Mouse (Mus musculus) c-Kit-positive CD71-negative TER-119-negative erythroid progenitor cells, embryonic 14.5 days (primary cell): ENCODE results near the gene Mrrf.
"Not testable (repeated sequence)": the region's sequence is repeated elsewhere in the genome, so short reads cannot be mapped to it uniquely, and the experiment has no call there.

ENCODE experiments used
- DNase-seq: peaks from one replicate; pipeline ENCODE4 v3.0.0-alpha.2; 2013; ENCODE audit warnings: low read depth

The Mrrf gene

GRCm38 (mm10) chr2:36129051-36129450 is 7.1 kb upstream of the Mrrf start:
- DNase-seq, result no peak

GRCm38 (mm10) chr2:36135887-36136286 is 302 bp upstream of the Mrrf start:
- DNase-seq, result no peak

GRCm38 (mm10) chr2:36139096-36139495 is 2.9 kb downstream of the Mrrf start:
- DNase-seq, result no peak

- DNase-seq, result no peak
Measured at GRCm38 (mm10) chr2:36148876-36149365, 12.7 kb downstream of the Mrrf start.

- DNase-seq, result not testable (repeated sequence)
Measured at GRCm38 (mm10) chr2:36152401-36152800, 16.2 kb downstream of the Mrrf start.

- DNase-seq, result no peak
Measured at GRCm38 (mm10) chr2:36157461-36157860, 21.3 kb downstream of the Mrrf start.

GRCm38 (mm10) chr2:36159336-36159735 is 23.1 kb downstream of the Mrrf start:
- DNase-seq, result no peak

- no peak for DNase-seq
Measured at GRCm38 (mm10) chr2:36167990-36168618, 31.9 kb downstream of the Mrrf start.

- no peak for DNase-seq
Measured at GRCm38 (mm10) chr2:36169176-36169575, 33.0 kb downstream of the Mrrf start.

GRCm38 (mm10) chr2:36172136-36172535 is 35.9 kb downstream of the Mrrf start:
- no peak for DNase-seq

GRCm38 (mm10) chr2:36172574-36172973 is 36.4 kb downstream of the Mrrf start:
- no peak for DNase-seq

GRCm38 (mm10) chr2:36179487-36179886 is 43.3 kb downstream of the Mrrf start:
- no peak for DNase-seq

- not testable (repeated sequence) for DNase-seq
Measured at GRCm38 (mm10) chr2:36181587-36182368, 45.6 kb downstream of the Mrrf start.

- no peak for DNase-seq
Measured at GRCm38 (mm10) chr2:36183278-36183677, 47.1 kb downstream of the Mrrf start.

- no peak for DNase-seq
Measured at GRCm38 (mm10) chr2:36184192-36184591, 48.0 kb downstream of the Mrrf start.

- no peak for DNase-seq
Measured at GRCm38 (mm10) chr2:36184876-36185275, 48.7 kb downstream of the Mrrf start.

GRCm38 (mm10) chr2:36189200-36189599 is 53.0 kb downstream of the Mrrf start:
- DNase-seq, result not testable (repeated sequence)

- DNase-seq, result no peak
Measured at GRCm38 (mm10) chr2:36191098-36191941, 55.1 kb downstream of the Mrrf start.

- no peak for DNase-seq
Measured at GRCm38 (mm10) chr2:36197021-36197420, 60.8 kb downstream of the Mrrf start.

GRCm38 (mm10) chr2:36197919-36198881 is 62.0 kb downstream of the Mrrf start:
- DNase-seq, result no peak

GRCm38 (mm10) chr2:36198882-36199262 is 62.7 kb downstream of the Mrrf start:
- DNase-seq, result no peak
